Mouse (Mus musculus) hindbrain, postnatal 0 days (tissue): ENCODE measurements around the gene Wbp4. TPM values are rescaled to one million over a fixed set of nuclear protein-coding genes. Genes with fewer than 3 reads are reported as not detected.
"Not testable (repeated sequence)": the region's sequence is repeated elsewhere in the genome, so short reads cannot be mapped to it uniquely, and the experiment has no call there.

ENCODE experiments used
- ATAC-seq: fragments of 200-750 bp; cut with Nextera tagmentation; 2 replicates; pipeline ENCODE4 v1.8.0; 2017; ENCODE audit warnings: mild to moderate bottlenecking, moderate TSS enrichment, moderate library complexity
- DNase-seq: peaks from one replicate; pipeline ENCODE4 v3.0.0-alpha.2; 2015; ENCODE audit warnings: low spot score
- H3K27ac ChIP-seq: fragments of 300-500 bp; sonication (generic); 2 replicates; pipeline ENCODE4 v1.5.1; 2014; ENCODE audit warnings: mild to moderate bottlenecking
- H3K27me3 ChIP-seq: fragments of 300-500 bp; sonication (generic); 2 replicates; pipeline ENCODE4 v1.6.1; 2014; ENCODE audit warnings: low read length, mixed read lengths; ENCODE audit not compliant: insufficient read depth
- H3K36me3 ChIP-seq: fragments of 300-500 bp; sonication (generic); 2 replicates; pipeline ENCODE4 v1.6.1; 2014; ENCODE audit warnings: low read length, mixed read lengths; ENCODE audit not compliant: insufficient read depth
- H3K4me1 ChIP-seq: fragments of 300-500 bp; sonication (generic); 2 replicates; pipeline ENCODE4 v1.6.1; 2014; ENCODE audit warnings: antibody characterized with exemption, low read length, mixed read lengths; ENCODE audit not compliant: insufficient read depth
- H3K4me2 ChIP-seq: fragments of 300-500 bp; sonication (generic); 2 replicates; pipeline ENCODE4 v1.6.1; 2014; ENCODE audit warnings: low read depth, mild to moderate bottlenecking, low read length, moderate library complexity, mixed read lengths
- H3K4me3 ChIP-seq: fragments of 300-500 bp; sonication (generic); 2 replicates; pipeline ENCODE4 v1.5.1; 2014; ENCODE audit warnings: low read length
- H3K9ac ChIP-seq: fragments of 300-500 bp; sonication (generic); replicated peaks from 2 replicates; pipeline ENCODE4 v1.6.1; 2014; ENCODE audit warnings: mild to moderate bottlenecking, low read length, moderate library complexity, mixed read lengths
- H3K9me3 ChIP-seq: fragments of 300-500 bp; sonication (generic); 2 replicates; pipeline ENCODE4 v1.6.1; 2016; ENCODE audit warnings: low read length, mixed read lengths
- CTCF ChIP-seq: IDR thresholded peaks from 2 replicates; pipeline ENCODE4 v1.5.1; 2016; ENCODE audit warnings: antibody characterized with exemption, control low read depth, low read depth
- WGBS: fragments of 180-500 bp; shearing (Covaris S2); extraction: QIAGEN DNeasy Blood & Tissue Kit; methylation state at CpG from one replicate; pipeline ENCODE4 v1.1.7; 2014; 5-methylcytosine and 5-hydroxymethylcytosine counted together
- polyA plus RNA-seq: library from polyadenylated mRNA; unstranded; fragments of >200 nt; fragmentation: Nextera tagmentation; extraction: Ambion mirVana; gene quantifications from 2 replicates; pipeline ENCODE4 v1.2.1, GENCODE M21; 2015
- total RNA-seq: library from RNA; depleted of rRNA; stranded (reverse); fragments of >200 nt; gene quantifications from 2 replicates; pipeline ENCODE4 v1.2.3, GENCODE M21; 2014; rRNA removed

The Wbp4 gene
- 20.6 and 27.7 TPM in 2 replicates for total RNA-seq
- polyA plus RNA-seq, result 49.9 and 51.2 TPM in 2 replicates

DNA sequence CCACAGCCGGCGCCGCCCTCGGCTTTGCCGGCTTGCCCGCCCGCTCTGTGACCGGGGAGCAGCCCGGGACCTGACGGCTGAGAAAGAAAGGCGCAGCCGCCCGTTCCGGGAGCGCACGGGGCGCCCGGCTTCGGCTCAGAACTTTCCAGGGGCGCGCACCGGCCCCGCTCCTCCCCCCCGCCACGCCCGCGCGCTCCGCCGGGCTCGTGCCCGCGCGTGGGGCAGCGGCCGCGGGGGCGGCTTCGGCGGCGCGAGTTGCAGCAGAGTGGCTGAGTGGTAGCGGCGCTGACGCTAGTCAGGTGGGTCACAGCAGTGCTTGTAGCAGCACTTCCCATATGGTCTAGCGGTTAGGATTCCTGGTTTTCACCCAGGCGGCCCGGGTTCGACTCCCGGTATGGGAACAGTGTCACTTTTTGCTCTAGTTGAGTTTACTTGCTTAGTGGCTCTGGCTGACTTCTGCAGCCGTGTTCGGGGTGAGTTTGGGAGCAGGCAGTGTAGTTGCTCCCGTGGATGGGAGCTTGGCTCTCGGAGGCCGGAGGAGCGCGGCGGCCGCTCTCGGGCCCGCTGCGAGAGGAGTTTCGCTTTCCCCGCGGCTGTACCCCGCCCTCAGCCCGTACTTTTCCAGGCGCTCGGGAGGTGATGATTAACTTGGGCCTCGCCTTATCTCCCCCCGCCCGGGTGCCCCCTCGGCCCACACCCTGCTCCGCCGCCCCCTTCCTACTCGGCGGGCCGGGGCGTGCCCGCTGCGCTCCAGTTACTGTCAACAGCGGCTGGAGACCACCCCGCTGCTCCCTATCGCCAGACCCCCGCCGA, at the start of gene Wbp4:
TSS of gene Wbp4 (minus strand) at position 182 of the 813 bp plus-strand sequence.
- Histone ChIP-seq H3K9ac (peak within 1 kb of the TSS; percentile 98), H3K27ac (peak within 1 kb of the TSS; percentile 100), H3K36me3 (no peaks in the 10 kb centered on the region), H3K4me1 (peaks cover 18% of the 10 kb centered on the region), H3K4me3 (peak within 1 kb of the TSS; percentile 98), H3K4me2 (peak within 1 kb of the TSS; percentile 65), H3K9me3 (no peaks in the 10 kb centered on the region), H3K27me3 (no peaks in the 10 kb centered on the region)
- no peak for TF ChIP-seq CTCF
- ATAC-seq (peak; percentile 95), DNase-seq (peak; percentile 97)
- WGBS, result under 1% methylated on average over 62 of the region's 86 CpGs

DNA sequence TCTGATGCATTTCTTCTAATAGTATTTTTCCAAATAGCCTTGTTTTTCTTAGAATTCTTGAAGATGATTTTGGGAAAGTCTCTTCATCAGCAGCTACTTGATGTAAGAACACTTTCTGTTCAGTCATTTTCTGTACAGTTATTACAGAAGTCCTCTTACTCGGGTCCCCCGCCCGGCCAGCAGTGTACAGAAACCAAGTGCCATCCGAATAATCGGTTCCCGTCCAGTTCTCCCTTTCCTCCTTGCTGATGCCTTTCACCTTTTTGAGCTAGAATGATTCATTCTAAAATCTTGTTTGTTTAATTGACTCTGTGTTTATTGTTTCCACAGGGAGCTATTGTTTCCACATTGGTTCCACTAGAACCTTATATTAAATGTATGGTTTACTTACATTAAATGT, 49.4 kb upstream of the Wbp4 start:
- WGBS, result 87% methylated on average over 6 of the region's 6 CpGs
- Histone ChIP-seq H3K27me3 (no peaks in the 10 kb centered on the region), H3K9ac (no peak overlapping the region), H3K36me3 (no peaks in the 10 kb centered on the region), H3K4me1 (no peaks in the 10 kb centered on the region), H3K9me3 (no peaks in the 10 kb centered on the region), H3K4me3 (no peak overlapping the region), H3K4me2 (no peak overlapping the region), H3K27ac (no peak overlapping the region)
- ATAC-seq (no peak), DNase-seq (no peak)
- TF ChIP-seq CTCF, result no peak

DNA sequence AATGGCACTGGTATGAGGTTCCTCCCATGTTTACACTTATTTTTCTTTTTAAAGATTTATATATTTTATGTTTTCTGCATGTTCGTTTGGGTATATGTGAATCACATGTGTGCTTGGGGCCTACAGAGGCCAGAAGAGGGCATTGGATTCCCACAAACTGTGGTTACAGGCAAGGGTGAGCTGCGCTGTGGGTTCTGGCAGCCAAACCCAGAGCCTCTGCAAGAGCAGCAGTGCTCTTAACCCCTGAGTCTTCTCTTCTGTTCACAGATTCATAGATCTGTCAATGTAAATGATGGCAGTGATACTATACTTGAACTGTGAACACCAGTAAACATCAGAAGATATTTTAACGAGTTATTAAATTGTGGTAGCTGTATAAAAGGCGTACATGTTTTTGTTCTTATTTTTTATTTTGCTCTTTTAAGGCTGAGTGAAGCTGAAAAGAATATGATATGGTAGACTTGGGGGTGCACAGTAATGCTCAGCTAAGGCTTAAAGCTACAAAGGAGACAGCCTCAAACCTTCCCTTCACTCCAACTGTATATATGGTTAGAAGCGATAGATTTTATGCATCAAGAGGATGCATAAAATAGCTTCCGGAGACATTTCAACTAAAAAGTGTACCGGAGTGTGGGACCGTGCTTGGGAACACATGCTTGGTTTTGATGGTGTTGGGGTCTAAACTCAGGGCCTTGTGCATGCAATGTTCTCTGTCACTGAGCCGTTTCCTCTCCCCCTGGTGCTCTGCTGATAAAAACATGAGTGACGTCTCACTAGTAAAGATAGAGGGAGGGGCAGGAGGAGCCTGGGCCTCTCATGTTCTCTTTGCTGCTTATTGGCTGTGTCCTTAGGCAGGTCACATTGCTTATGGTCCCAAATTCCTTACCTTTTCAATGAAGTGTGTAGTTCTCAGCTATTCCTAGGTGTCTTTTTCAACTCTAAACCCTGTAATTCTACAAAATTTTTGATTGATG, 48.5 kb upstream of the Wbp4 start:
- H3K4me2 ChIP-seq, result no peak overlapping the region
- H3K9me3 ChIP-seq, result no peaks in the 10 kb centered on the region
- no peaks in the 10 kb centered on the region for H3K36me3 ChIP-seq
- DNase-seq, result no peak
- no peak for ATAC-seq
- H3K27me3 ChIP-seq, result no peaks in the 10 kb centered on the region
- WGBS, result 79% methylated on average over 10 of the region's 10 CpGs
- TF ChIP-seq CTCF, result no peak
- H3K9ac ChIP-seq, result no peak overlapping the region
- no peak overlapping the region for H3K27ac ChIP-seq
- no peak overlapping the region for H3K4me3 ChIP-seq
- no peaks in the 10 kb centered on the region for H3K4me1 ChIP-seq

DNA sequence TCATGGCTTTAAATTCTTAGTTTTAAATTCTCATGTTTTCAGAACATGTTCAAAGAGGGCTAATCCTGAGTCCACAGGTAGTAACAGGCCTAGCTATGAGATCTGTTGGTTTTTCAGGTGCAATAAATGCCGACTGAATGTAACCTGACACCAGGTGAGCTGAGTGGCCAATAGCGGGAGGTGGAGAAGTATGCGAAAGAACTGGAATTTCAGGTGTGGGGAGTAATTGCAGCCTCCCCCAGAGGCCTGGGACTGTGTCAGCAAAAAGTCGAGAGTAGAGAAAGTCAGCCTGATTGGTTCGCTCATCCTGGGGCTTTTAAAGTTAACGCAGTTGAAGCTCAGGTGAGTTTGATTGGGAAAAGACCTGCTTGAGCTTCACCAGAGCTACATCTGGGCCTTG, 46.4 kb upstream of the Wbp4 start:
- H3K4me3 ChIP-seq, result no peak overlapping the region
- H3K36me3 ChIP-seq, result no peaks in the 10 kb centered on the region
- no peak for TF ChIP-seq CTCF
- H3K9me3 ChIP-seq, result no peaks in the 10 kb centered on the region
- 74% methylated on average over 6 of the region's 6 CpGs for WGBS
- DNase-seq (no peak), ATAC-seq (no peak)
- no peaks in the 10 kb centered on the region for H3K4me1 ChIP-seq
- no peaks in the 10 kb centered on the region for H3K27me3 ChIP-seq
- no peak overlapping the region for H3K9ac ChIP-seq
- H3K27ac ChIP-seq, result no peak overlapping the region
- no peak overlapping the region for H3K4me2 ChIP-seq

GRCm38 (mm10) chr14:79526106-79526505, 44.8 kb upstream of the Wbp4 start:
- ATAC-seq, H3K4me2 ChIP-seq, H3K27me3 ChIP-seq, H3K9me3 ChIP-seq, H3K9ac ChIP-seq, H3K4me3 ChIP-seq, H3K27ac ChIP-seq, H3K4me1 ChIP-seq, H3K36me3 ChIP-seq, DNase-seq: not testable (repeated sequence)
- 94% methylated on average over 12 of the region's 12 CpGs for WGBS

DNA sequence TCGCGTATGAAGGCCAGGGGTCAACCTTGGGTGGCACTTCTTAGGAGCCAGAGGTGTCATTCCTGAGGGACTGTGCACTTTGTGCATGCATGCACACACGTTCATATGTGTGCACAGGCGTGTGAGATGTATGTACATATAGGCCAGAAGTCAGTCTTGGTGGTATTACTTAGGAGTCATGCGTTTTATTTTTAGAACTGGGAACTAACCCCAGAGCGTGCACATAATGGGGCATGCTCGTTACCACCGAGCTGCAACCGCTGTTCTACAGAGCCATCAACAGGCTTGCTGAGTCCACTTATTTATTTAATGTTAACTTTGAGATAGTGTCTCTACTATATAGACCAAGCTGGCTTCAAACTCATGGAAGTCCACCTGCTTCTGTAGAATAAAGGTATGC, 41.1 kb upstream of the Wbp4 start:
- no peak for TF ChIP-seq CTCF
- no peaks in the 10 kb centered on the region for H3K9me3 ChIP-seq
- H3K27me3 ChIP-seq, result no peaks in the 10 kb centered on the region
- no peak for DNase-seq
- no peak for ATAC-seq
- no peaks in the 10 kb centered on the region for H3K4me1 ChIP-seq
- no peak overlapping the region for H3K4me3 ChIP-seq
- no peaks in the 10 kb centered on the region for H3K36me3 ChIP-seq
- no peak overlapping the region for H3K9ac ChIP-seq
- H3K4me2 ChIP-seq, result no peak overlapping the region
- H3K27ac ChIP-seq, result no peak overlapping the region
- 87% methylated on average over 9 of the region's 9 CpGs for WGBS
